Mouse (Mus musculus) frontal cortex, postnatal 14 days (tissue): Measurements from ENCODE around the gene Mcm6.
"Not testable (repeated sequence)": the region's sequence is repeated elsewhere in the genome, so short reads cannot be mapped to it uniquely, and the experiment has no call there.

Source experiments
- DNase-seq, 2 experiments: peaks; one replicate each; pipeline ENCODE4 v3.0.0; 2022; ENCODE audit warnings: low spot score in 2 of 2

Mcm6 gene

DNA sequence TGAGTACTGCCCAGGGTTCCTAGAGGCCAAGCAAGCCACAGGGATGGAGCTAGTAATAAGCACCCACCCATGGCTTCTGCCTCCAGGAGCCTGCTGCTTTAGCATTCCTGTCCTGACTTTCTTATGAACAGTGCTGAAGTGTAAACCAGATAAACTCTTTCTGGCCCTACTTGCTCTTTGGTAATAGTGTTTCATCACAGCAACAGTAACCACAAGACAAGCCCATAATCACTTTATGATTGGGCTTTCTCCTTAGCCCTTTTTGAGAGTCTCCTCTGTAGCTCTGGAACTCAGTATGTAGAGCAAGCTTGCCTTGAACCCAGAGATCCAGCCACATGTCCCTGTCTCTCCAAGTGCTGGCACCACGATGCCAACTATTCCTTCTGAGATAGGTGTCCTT lies 29.2 kb downstream of the Mcm6 start:
- DNase-seq, result no peak

DNA sequence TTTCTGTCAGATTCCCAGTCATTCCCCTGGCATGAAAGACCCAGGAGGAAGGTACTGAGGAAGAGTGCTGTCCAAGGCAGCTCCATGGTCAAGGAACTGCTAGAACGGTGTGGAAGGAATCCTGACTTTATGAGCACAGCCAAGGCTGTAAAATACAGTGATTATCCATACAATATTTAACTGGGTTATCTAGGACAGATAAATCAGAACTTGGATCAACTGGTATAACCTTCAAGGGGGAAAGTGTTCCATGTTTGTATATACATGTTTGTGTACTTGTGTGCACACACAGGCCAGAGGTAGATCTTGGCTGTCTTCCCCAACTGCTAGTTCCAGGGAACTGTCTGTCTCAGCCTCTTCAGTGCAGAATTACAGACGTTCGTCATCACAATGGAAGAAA lies 31.2 kb downstream of the Mcm6 start, which contains the start of gene Lct:
Lct (minus strand) TSS at position 101 of the 400 bp plus-strand sequence.
- DNase-seq, result no peak

- no peak for DNase-seq
Observed at GRCm38 (mm10) chr1:128327165-128327564, 32.3 kb downstream of the Mcm6 start.

DNA sequence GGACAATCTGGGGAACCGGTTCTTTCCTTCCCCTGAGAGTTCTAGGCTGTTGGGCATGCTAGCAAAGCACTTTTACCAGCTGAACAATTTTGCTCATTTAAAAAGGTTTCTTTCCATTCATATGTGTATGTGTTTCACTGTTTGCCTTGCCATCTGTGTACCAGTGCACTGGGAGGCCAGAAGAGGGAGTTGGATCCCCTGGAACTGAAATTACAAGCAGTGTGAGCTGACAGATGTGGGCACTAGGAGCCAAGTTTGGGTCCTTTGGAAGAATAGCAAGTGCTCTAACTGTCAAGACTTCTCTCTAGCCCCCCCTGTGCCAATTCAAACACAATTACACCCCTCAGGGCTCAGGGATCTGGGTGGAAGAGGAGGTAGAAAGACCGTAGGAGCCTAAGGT lies 34.7 kb downstream of the Mcm6 start:
- DNase-seq, result no peak

DNA sequence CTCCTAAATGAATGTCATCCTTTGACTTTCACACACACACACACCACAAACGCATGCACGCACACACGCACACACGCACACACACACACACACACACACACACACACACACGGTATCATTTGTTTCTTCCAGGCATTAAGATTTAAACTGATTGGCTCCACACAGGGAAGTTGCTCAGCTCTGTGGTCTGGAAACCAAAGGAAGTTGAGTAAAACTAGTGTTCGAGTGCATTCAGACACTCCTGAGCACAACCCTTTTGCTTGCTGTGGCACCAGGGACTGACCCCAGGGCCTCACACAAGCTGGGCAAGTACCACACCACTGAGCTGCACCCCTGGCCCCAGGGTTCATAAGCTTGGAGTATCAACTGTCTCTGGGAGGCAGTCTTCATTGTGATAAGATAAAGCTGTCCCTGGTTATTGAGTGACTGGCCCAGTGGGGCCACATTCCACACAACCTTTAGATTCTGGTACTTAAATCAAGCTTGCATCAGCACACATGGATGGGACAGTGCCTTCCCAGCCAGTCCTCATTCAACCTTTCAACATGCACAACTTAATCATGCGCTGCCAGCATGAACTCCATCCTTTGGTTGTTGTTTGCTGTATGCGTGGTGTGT lies 36.3 kb downstream of the Mcm6 start:
- DNase-seq, result no peak

- not testable (repeated sequence) for DNase-seq
Observed at GRCm38 (mm10) chr1:128319266-128319665, 40.2 kb downstream of the Mcm6 start.

DNA sequence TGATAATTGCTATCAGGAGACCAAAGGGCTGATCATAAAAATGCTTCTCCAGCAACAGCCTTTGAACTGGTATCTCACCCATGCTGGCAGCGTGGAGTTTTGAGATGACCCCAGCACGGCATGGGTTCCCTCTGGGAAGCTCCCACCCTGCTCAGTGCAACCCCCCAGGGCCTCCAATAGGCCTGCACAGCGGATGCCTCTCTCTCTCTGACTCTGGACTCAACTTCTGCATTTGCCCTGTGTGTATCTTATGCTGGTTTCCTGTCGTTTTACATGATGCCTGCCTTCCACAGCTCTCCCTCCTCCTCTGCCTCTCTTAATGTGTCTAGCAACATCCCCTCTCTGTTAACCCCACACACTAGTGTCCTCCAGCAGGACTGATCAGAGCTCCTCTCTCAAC lies 44.8 kb downstream of the Mcm6 start:
- no peak for DNase-seq

DNA sequence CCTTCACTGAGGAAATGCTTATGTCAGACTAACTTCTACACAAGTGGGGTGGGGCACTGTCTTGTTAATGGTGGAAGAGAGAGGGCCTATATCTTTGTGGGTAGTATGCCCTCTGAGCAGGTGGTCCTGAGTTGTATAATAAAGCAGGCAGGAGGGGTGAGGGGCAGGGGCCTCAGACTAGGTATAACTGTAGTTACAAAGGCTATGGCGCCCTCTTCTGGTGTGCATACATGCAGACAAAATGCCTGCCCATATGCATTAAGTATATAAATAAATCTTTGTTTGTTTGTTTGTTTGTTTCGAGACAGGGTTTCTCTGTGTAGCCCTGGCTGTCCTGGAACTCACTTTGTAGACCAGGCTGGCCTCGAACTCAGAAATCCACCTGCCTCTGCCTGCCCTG lies 50.4 kb downstream of the Mcm6 start:
- DNase-seq, result no peak

GRCm38 (mm10) chr1:128303900-128304299 lies 55.6 kb downstream of the Mcm6 start:
- no peak for DNase-seq

GRCm38 (mm10) chr1:128295717-128296528 lies 63.5 kb downstream of the Mcm6 start:
- DNase-seq, result no peak

DNA sequence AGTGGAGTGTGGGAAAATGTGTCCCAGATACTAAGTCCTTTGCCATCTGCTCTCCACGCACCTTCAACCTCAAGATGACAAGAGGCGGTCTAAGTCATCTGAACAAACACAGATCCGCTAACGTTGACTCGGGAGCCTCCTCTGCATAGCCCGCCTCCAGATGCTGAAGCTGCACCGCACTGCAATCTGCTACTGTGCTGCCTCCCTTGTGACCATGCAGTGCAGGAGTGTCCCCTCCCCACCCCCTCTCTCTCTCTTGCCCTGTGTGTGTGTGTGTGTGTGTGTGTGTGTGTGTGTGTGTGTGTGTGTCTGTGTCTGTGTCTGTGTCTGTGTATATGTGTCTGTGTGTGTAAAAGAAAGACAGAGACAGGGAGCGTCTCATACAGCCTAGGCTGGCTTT lies 64.2 kb downstream of the Mcm6 start:
- no peak for DNase-seq

DNA sequence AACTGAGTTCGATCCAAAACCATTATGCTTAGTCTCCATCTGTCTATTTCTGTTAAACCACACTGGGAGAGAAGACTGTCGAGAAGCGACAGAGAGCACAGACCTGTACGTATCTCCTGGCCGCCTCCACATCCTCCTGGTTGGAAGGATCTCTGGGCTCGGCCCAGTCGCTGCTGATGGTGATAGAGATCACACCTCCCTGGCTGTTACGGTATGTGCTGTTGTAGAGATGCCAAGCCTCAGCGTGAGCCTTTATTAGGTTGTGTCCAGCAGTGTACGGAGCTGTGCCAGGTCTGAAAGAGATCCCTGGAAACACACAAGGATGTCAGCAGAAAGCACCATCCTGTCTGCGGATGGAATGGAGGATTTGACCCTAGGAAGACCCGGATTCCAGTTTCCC lies 65.9 kb downstream of the Mcm6 start:
- DNase-seq, result no peak

GRCm38 (mm10) chr1:128290295-128290694 lies 69.2 kb downstream of the Mcm6 start:
- no peak for DNase-seq

DNA sequence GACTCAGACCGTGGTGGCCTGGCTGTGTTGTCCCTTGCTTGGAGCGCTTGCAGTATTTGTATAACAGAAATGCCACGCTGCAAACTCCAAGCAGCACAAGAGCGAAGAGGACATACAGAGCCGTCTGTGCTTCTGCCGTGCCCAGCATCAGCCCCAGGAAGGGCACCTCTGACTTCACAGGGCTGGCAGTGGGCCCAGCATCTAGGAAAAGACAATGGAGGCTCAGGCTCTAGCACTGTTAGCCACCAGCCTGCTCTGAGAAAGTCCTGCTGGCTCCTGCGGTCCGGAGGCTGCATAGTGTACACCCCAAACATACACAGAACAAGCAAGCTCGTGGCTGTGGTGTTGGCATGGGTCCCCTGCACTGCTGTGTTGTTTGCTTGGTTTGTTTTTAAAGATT lies 74.3 kb downstream of the Mcm6 start:
- DNase-seq, result no peak

DNA sequence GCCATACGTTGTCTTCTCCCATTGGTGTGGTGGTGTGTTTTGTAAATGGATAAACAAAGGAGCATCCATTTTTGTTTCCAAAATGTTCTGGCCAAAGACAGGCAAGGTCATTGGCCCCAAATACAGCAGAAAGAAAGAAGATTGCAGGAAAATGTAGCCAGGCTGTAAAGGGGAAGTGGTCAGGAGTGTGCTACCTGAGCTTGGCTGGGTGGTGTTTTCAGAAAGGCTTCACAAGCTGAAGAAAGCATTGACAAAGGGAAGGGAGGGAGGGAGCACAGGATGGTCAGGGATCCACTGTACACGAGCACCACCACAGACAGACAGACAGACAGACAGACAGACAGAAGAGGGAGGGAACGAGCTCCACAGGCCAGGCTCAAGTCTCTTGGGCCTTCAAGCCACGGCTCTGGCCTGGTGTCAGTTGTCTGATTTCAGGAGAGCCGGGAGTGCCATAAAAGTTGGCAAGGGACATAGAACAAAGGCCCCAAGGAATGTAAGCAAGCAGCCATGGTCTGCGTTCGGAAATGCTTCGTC lies 75.2 kb downstream of the Mcm6 start:
- no peak for DNase-seq

DNA sequence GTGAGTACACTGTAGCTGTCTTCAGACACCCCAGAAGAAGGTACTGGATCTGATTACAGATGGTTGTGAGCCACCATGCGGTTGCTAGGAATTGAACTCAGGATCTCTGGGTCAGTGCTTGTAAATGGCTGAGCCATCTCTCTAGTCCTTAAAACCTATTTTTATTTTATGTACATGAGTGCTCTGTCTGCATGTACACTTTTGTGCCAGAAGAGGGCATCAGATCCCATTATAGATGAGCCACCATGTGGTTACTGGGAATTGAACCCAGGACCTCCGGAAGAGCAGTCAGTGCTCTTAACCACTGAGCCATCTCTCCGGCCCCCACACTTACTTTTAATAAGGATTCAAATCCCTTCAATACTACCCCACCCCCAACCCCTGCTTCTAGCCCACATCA lies 76.5 kb downstream of the Mcm6 start:
- DNase-seq, result no peak

GRCm38 (mm10) chr1:128281753-128282152 lies 77.7 kb downstream of the Mcm6 start:
- DNase-seq, result no peak
